8 mouse cellular contexts compared by ENCODE assay signal in genomic region chr16:84774761-84775231, GRCm38 (mm10). TPM values are rescaled to one million over a fixed set of nuclear protein-coding genes. Genes with fewer than 3 reads are reported as not detected.
DNase-seq lines count a peak whose midpoint lies in the region; ATAC-seq lines count a peak whose summit lies in the region.

No protein-coding gene starts in this region.

- DNase-seq in urinary bladder, postnatal 36 days (ENCODE audit: low spot score in 2 of 2) = peak; percentile 11 to 15
- no peak for DNase-seq in urinary bladder, postnatal 4 days (ENCODE audit: low spot score in 2 of 2)
- DNase-seq in heart, postnatal 4 days = peak; percentile 55
- peak; percentile 47 to 66 for DNase-seq in layer of hippocampus, adult 8-10 months (ENCODE audit: low spot score in 2 of 2)
- peak; percentile 75 for DNase-seq in retina, embryonic 14.5 days (ENCODE audit: low spot score)

- peak overlapping the region; percentile 70 for H3K4me2 ChIP-seq in forebrain, embryonic 13.5 days
- peak overlapping the region; percentile 99 for H3K4me2 ChIP-seq in lung, embryonic 15.5 days

- H3K4me1 ChIP-seq in forebrain, embryonic 13.5 days = peaks cover 24% of the 10 kb centered on the region
- peaks cover 11% of the 10 kb centered on the region; the same call in 1 of the 2 replicates for H3K4me1 ChIP-seq in lung, embryonic 15.5 days

- 0% methylated on average over 23 of the region's 23 CpGs for WGBS in forebrain, embryonic 13.5 days
- under 1% methylated on average over 23 of the region's 23 CpGs for WGBS in lung, embryonic 15.5 days

- peaks cover 12% of the 10 kb centered on the region for H3K36me3 ChIP-seq in forebrain, embryonic 13.5 days (ENCODE audit: poor library complexity, severe bottlenecking)
- no peaks in the 10 kb centered on the region for H3K36me3 ChIP-seq in lung, embryonic 15.5 days

- peak overlapping the region; percentile 94 for H3K27ac ChIP-seq in forebrain, embryonic 13.5 days
- H3K27ac ChIP-seq in lung, embryonic 15.5 days = peak overlapping the region; percentile 47; the same call in 1 of the 2 replicates

- H3K9me3 ChIP-seq in forebrain, embryonic 13.5 days (replicated peaks) = no peaks in the 10 kb centered on the region; the same call in 1 of the 2 replicates
- H3K9me3 ChIP-seq in lung, embryonic 15.5 days = no peaks in the 10 kb centered on the region

- no peaks in the 10 kb centered on the region for H3K27me3 ChIP-seq in forebrain, embryonic 13.5 days
- H3K27me3 ChIP-seq in lung, embryonic 15.5 days = peaks cover 16% of the 10 kb centered on the region; the same call in 1 of the 2 replicates

- H3K4me3 ChIP-seq in forebrain, embryonic 13.5 days = peak overlapping the region; percentile 57
- H3K4me3 ChIP-seq in lung, embryonic 15.5 days = peak overlapping the region; percentile 60

- peak; percentile 29 for ATAC-seq in forebrain, embryonic 13.5 days
- ATAC-seq in lung, embryonic 15.5 days (ENCODE audit: borderline replicate concordance, extremely low read depth, low FRiP score, low TSS enrichment) = no peak
- no peak for ATAC-seq in erythroid progenitor cell, adult 5-6 weeks (replicated peaks; ENCODE audit: low FRiP score, poor library complexity, severe bottlenecking)

- peak overlapping the region; percentile 70 for H3K9ac ChIP-seq in forebrain, embryonic 13.5 days
- peak overlapping the region; percentile 57 for H3K9ac ChIP-seq in lung, embryonic 15.5 days

RNA-seq across cellular contexts. Expression of gene Jam2, which starts 0.9 kb away (rescaled TPM):
- 26.0 and 27.5 TPM in 2 replicates for polyA plus RNA-seq in forebrain, embryonic 13.5 days (2015; fragmentation: Nextera tagmentation; extraction: Ambion mirVana)
- total RNA-seq in heart, postnatal 4 days (2021) = 10 to 100 TPM; 32.2 to 33.9 TPM
- total RNA-seq in layer of hippocampus, adult 8-10 months (2022) = 10 to 100 TPM; 21.5 to 24.9 (median 24.1) TPM
- 12.8 and 12.9 TPM in 2 replicates for polyA plus RNA-seq in lung, embryonic 15.5 days (2015; fragmentation: Nextera tagmentation; extraction: Ambion mirVana)
- total RNA-seq in erythroid progenitor cell, adult 5-6 weeks (2015; ENCODE audit: low replicate concordance) = not detected in 2 replicates
- not detected in 2 replicates for total RNA-seq in erythroid progenitor cell, adult 5-6 weeks (2017; ENCODE audit: low replicate concordance)

RNA-seq across cellular contexts. Expression of gene Mrpl39, which starts 39.3 kb away (rescaled TPM):
- 44.9 and 46.4 TPM in 2 replicates for polyA plus RNA-seq in forebrain, embryonic 13.5 days (2015; fragmentation: Nextera tagmentation; extraction: Ambion mirVana)
- 10 to 100 TPM; 31.7 to 32.2 TPM for total RNA-seq in heart, postnatal 4 days (2021)
- 10 to 100 TPM; 20.1 to 24.1 (median 20.9) TPM for total RNA-seq in layer of hippocampus, adult 8-10 months (2022)
- 46.7 and 48.5 TPM in 2 replicates for polyA plus RNA-seq in lung, embryonic 15.5 days (2015; fragmentation: Nextera tagmentation; extraction: Ambion mirVana)
- total RNA-seq in erythroid progenitor cell, adult 5-6 weeks (2015; ENCODE audit: low replicate concordance) = 4.2 and 13.3 TPM in 2 replicates
- total RNA-seq in erythroid progenitor cell, adult 5-6 weeks (2017; ENCODE audit: low replicate concordance) = 11.6 and 11.8 TPM in 2 replicates

RNA-seq across cellular contexts. Expression of gene Gabpa, which starts 59.9 kb away (rescaled TPM):
- 27.4 and 29.3 TPM in 2 replicates for polyA plus RNA-seq in forebrain, embryonic 13.5 days (2015; fragmentation: Nextera tagmentation; extraction: Ambion mirVana)
- 10 to 100 TPM; 50.8 to 51.1 TPM for total RNA-seq in heart, postnatal 4 days (2021)
- 10 to 100 TPM; 23.3 to 30.2 (median 29.0) TPM for total RNA-seq in layer of hippocampus, adult 8-10 months (2022)
- 35.5 and 39.7 TPM in 2 replicates for polyA plus RNA-seq in lung, embryonic 15.5 days (2015; fragmentation: Nextera tagmentation; extraction: Ambion mirVana)
- 43.2 and 47.8 TPM in 2 replicates for total RNA-seq in erythroid progenitor cell, adult 5-6 weeks (2015; ENCODE audit: low replicate concordance)
- total RNA-seq in erythroid progenitor cell, adult 5-6 weeks (2017; ENCODE audit: low replicate concordance) = 49.0 and 55.6 TPM in 2 replicates

Comparison
In these comparisons a context has a peak if more than half of its experiments do, and no peak if none do; other contexts are left out.
1. DNase-seq: peak in urinary bladder, postnatal 36 days (2 of 2), heart, postnatal 4 days (single experiment), layer of hippocampus, adult 8-10 months (2 of 2) and retina, embryonic 14.5 days (single experiment); none in urinary bladder, postnatal 4 days (0 of 2).
2. RNA of gene Jam2, which starts 0.9 kb away (total RNA-seq): 32.2 to 33.9 TPM in heart, postnatal 4 days and 21.5 to 24.9 TPM in layer of hippocampus, adult 8-10 months; not detected in erythroid progenitor cell, adult 5-6 weeks; every median in the first group is over 10 times any median in the second.